Mouse (Mus musculus): Measurements from ENCODE around the gene Olfr147.
"Not testable (repeated sequence)": the region's sequence is repeated elsewhere in the genome, so short reads cannot be mapped to it uniquely, and the experiment has no call there.

The Olfr147 gene

GRCm38 (mm10) chr9:38401398-38401797 lies at the start of gene Olfr147:
Olfr147 (plus strand) TSS chr9:38401698.
- DNase-seq (ENCODE audit: low read depth, low spot score), result no peak

- no peak for DNase-seq (ENCODE audit: low read depth, low spot score)
Observed at GRCm38 (mm10) chr9:38366596-38366995, 34.9 kb upstream of the Olfr147 start, which contains the start of gene Olfr250. Olfr250 (plus strand) TSS chr9:38366896.

GRCm38 (mm10) chr9:38376786-38377185 lies 24.7 kb upstream of the Olfr147 start, which contains the start of gene Olfr251:
Olfr251 (plus strand) TSS chr9:38377086.
- DNase-seq (ENCODE audit: low read depth, low spot score), result no peak

GRCm38 (mm10) chr9:38407502-38407901 lies 6.0 kb downstream of the Olfr147 start:
- DNase-seq (ENCODE audit: low read depth, low spot score), result not testable (repeated sequence)

- DNase-seq (ENCODE audit: low read depth, low spot score), result not testable (repeated sequence)
Observed at GRCm38 (mm10) chr9:38413502-38413901, 12.0 kb downstream of the Olfr147 start.

GRCm38 (mm10) chr9:38423801-38424200 lies 22.3 kb downstream of the Olfr147 start:
- DNase-seq (ENCODE audit: low read depth, low spot score), result no peak

GRCm38 (mm10) chr9:38427026-38427425 lies 25.5 kb downstream of the Olfr147 start:
- no peak for DNase-seq (ENCODE audit: low read depth, low spot score)

GRCm38 (mm10) chr9:38429155-38429554 lies 27.7 kb downstream of the Olfr147 start, which contains the start of gene Olfr901:
Olfr901 (plus strand) TSS chr9:38429455.
- no peak for DNase-seq (ENCODE audit: low read depth, low spot score)

GRCm38 (mm10) chr9:38447352-38447751 lies 45.9 kb downstream of the Olfr147 start, which contains the start of gene Olfr902:
Olfr902 (plus strand) TSS chr9:38447652.
- no peak for DNase-seq (ENCODE audit: low read depth, low spot score)

Data from retina, postnatal 7 days (tissue).